Mouse (Mus musculus): ENCODE measurements around the gene Gadd45gip1.

The Gadd45gip1 gene

DNA sequence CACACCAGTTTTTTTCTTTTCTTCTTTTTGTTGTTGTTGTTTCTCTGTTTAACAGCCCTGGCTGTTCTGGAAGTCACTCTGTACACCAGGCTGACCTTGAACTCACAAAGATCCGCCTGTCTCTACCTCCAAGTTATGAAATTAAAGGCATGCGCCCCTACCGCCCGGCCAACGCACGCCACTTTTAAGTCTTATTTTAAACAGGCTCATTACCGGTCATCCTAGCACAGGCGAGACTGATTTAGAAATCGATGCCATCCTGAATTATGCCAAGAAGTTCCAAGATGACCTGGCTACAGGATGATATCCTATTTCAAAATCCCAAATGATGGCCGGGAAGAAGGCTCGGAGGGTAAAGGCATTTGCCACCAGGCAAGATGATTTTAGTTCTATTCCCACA, at the start of gene Gadd45gip1:
Gene Gadd45gip1 (plus strand): TSS at position 33 of the 400 bp plus-strand sequence.
- DNase-seq: no peak

DNA sequence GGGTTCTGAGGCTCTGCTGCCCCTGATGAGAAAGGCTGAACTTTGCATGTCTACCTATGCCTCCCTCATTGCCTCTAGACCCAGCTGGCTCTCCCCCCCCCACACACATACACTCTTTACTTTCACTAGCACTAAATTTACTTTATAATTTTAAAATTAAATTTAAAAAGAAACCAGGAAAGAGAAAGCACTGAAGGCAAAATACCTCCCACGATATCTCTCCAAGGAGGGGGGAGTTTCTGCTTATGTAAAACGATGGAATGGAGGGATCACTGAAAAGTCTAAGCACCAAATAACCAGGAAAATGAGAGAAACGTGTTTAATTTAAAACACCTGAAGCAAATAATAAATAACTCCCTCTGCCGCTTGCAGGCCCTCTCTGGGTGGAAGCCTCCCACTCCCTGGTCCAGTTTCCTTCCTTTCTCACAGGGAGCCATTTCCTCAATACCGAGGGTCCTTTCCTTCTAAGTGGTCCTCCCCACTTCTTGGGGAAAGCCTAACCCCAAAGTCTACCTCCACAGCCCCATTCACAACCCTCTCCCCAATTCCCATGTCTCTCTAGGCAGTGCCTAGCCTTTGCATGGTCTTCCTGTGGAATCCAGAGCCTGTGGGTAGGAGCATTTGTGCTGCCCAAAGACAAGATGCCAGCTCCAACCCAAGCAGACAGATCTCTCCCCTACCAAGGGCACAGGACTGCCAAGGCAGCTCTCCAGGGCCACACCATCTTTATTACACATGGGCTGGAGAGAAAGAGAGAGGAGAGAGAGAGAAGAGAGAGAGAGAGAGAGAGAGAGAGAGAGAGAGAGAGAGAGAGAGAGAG, 49.4 kb upstream of the Gadd45gip1 start:
- no peak for DNase-seq

DNA sequence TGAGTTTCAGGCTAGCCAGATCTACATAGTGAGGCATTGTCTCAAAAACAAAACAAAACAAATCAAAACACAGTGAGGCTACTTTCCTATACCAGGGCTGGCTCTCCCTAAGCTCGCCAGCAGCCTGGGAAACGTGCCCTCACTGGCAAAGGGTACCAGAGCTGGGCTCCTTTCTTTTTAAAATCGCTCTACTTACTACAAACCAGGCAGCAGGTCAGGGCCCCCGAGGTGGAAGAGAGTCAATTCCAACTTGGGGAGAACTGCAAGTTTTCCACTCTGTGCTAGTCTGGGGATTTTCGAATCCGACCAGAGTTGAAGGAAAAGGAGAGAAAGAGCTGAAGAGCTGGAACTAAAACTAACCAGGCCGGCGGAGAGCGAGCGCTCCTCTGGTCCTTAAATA, 48.6 kb upstream of the Gadd45gip1 start:
- DNase-seq: no peak

DNA sequence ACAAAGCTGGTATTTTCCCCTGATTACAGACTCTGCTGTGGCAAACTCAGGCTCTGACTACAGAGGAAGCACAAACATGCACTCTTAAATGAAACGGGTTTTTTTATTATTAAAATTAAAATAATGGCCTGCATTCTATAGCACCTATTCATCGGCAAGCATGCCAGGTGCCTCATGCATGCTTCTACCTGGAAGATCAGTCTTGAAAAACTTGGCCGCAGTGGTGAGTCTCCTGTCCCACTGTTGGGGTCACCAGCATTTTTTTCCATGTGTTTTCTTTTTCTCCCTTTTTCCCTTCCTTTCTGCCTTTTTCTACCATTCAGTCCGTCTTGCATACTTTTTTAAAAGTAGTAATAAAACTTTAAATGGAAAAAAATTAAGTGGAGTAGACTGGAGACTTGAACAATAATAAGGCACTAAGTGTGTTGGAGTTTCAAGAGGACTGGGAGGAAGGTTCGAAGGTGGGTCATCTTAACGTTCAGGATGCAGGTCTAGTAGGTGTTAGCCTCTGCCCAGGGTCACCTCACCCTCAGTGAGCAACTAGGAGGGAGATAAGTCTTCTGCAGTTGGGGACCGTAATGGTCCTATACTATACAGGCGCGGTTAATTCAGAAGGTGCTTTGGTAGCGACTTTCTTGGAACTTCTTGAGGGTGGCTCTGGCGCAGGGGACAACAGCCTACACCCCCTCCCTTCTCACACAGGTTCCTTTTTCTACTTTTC, 48.0 kb upstream of the Gadd45gip1 start:
- no peak for DNase-seq

DNA sequence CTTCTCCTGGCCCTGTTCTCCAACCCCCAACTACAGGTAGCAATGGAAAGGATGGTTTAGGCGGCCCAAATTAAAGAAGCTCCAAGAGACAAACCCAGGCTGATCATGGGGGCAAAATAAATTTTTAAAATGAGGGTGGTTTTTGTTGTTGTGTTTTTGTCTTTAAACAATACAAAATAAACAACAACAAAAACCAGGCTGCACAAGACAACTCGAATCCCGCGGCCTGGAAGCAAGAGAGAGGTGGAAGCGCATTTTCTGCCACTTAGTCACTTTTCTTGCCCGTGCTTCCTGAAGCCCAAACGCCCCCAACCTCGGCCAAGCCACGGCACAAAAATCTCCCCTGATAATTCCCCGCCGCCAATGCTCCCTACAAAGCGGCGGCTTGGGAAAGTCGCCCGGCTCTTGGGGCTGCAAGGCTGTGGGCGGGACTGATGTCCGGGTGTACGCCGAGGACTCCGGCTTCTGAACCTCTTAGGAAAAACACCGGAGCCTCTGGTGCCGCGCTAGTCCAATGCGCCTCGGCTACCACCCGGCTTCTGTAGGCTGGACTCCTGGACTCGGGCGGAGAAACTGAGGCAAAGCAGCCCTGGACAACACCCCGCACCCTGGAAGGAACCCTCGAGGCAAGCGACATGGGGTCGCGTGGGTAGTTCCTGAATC, 47.3 kb upstream of the Gadd45gip1 start:
- DNase-seq: peak; percentile 73

DNA sequence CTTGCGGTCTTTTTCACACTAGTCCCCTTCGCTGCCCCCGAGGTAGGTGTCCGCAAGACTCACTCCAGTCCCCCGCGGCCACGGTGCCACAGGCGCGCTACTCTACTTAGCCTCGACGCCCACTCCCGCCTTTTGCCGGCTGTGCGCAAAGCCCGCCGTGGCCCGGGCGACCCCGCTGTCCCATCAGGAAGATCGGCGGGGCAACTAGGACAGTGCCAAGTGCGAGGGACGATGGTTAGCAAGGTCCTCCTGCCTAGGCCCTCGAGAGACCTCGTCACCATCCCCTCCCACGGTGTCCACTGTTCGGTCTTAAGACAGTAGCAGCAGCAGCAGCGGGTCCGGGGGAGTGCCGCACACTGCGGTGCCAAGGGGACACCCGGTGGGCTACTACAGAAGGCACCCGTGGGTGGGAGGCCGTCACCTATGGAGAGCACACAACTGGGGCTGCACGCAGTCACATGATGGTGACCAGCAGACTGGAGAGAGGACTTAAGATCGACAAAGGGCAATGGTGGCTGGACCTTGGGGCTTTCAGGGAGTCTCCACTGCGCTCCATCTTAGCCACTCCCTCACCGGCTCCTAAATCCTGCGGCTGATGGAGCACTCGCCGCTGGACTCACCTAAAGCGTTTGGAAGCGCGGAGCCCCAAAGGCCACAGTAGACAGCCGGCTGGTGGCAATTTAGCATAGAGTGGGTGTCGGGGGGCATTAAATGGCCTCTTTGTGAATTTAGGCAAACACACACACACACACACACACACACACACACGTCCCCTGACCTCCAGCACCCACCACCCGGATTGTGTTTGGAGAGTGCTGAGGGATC, 46.4 kb upstream of the Gadd45gip1 start:
- peak; percentile 38 for DNase-seq

DNA sequence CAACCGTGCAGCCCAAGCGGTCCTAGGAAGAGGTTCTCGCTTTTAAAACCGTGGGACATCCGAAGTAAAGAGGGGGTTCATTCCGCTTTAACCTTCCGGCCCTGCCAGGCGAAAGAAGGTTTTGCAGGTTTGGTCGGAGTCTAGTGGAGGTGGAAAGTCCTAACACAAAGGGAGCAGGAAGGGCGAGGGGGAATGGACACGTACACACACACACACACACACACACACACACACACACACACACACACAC, 45.9 kb upstream of the Gadd45gip1 start:
- no peak for DNase-seq

DNA sequence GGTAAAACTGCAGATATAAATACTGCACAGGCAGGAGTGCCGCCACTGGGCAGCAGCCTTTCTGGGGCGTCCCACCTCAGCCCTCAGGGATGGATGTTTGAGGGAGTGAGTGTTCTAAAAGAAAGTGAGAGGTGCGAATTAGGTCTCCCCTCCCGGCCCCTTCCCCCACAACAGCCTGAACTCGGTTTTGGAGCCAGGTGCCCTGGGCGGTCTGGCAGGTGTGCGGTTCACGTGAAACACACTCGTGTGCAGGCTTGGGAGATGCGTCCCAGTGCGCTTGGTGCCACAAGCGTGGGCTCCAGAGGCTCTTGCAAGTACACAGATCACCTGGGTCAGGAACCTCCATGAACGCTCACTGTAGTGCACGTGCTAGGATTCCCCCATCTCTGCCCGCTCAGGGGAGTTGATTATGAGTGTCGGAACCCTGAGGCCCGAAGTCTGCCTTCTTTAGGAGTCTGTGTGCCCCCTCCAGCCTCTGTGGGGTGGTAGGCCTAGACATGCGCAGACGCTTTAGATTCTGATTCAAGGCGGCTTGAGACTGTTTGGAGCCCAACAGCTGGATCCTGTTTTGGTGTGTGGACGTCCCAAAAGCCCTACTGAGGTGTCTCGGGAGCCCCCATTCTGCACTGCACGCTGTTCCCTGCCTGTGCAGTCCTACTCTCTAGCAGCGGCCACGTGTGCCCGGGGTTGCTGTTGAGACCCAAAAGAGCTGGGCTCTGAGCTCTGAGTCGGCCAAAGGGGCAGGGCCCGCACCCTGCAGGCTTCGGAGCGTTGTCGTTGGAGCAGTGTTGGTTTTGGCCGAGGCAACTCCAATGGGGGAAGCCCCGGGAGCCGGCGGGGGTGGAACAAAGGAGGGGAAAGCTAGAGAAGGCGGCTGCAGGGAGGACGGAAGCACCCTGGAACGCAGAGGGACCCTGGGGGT, 45.3 kb upstream of the Gadd45gip1 start:
- DNase-seq: peak; percentile 81

DNA sequence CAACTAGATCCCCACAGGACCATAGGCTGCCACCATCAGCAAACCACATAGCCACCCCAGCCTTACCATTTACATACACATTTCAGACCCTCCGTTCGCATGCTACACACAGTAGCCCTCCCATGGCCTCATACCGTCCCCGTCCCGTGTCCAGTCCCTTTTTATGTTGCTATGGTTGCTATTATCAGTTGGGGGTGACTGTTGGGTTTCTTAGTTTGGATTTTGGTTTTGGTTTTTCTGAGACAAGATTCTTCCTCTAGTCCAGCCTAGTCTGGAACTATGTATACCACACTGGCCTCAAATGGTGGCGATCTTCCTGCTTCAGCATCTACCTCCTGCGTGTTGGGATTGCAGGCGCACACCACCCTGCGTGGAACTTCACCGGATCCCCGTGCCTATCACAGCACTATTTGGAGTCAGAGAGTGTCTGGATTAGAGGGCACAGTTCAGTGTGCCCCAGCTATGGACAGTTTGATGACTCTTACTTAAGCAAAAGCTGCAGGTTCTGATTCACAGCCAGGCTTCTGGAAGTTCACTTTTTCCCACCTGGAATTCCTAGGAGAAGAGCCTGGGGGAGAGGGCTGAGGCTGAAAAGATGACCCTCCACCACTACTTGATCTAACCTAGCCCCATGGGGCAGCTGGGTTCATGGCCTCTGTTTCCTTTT, 44.4 kb upstream of the Gadd45gip1 start:
- DNase-seq: no peak

DNA sequence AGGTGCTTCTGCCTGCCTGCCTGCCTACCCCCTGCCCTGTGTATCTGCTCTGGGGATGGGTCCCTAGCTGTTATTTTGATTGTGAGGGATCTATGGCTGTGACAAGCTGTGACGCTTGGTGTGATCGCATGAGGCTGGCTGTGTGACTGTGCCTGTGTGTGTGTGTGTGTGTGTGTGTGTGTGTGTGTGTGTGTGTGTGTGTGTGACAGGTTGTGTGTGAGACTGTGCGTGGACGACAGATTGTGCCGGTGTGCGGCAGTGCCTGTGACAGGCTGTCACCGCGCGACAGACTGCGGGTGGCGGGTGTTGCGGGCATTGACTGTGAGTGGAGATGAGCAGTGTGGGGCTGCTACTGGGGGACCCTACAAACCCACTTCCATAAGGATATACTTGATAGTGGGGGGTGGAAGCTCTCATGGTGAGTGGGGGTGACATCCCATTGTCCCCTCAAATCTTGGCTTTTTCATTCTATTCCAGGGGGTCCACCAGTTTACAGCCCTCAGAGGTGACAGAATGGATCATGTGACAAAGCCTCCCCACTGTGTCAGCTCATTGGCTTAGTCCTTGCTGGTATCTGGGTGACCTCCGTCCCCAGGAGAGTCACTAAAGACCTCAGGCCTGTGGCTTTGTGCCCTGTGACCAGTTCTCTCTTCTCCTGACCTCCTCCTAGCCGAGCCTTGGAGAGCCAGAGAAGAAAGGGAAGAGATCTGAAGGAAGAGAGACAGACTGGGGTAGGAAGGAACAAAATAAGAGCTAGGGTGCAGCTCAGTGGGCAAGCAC, 43.6 kb upstream of the Gadd45gip1 start:
- no peak for DNase-seq

DNA sequence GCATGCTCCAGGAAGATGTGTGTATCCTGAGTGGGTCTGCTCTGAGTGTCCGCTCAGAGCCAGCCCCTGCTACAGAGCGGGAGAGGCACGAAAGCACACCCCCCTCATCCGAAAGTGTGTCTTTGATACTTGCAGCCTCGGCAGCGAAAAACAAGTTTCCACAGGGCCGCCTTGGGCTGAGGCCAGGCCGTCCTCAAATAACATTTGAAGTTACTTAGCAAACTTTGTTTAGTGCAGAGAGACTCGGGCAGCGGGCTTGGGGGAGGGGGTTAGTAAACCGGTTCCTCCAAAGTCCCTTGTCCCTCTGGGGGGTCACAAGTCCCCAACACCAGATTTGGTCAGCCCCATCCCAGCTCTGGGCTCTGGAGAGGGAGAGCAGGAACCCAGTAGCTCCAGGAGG, 42.4 kb upstream of the Gadd45gip1 start:
- DNase-seq: peak; percentile 88

DNA sequence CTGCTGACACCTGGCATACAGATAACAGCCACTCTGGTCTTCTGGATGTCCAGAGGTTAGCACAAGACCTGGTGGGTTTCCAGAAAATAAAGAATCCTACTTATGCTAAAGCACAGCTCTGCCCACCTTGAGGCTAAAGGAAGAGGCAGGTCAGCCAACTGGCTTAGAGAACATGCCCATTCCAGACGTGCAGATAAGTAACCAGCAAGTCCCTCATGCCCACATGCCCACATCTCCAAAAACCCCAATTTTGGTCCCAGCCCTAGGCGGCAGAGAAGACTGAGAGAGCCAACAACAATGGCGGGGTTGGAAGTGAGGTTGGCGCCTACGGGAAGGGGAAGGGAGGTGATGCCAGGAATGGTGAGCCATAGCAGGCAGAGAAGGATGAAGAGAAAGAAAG, 42.0 kb upstream of the Gadd45gip1 start:
- DNase-seq: no peak

DNA sequence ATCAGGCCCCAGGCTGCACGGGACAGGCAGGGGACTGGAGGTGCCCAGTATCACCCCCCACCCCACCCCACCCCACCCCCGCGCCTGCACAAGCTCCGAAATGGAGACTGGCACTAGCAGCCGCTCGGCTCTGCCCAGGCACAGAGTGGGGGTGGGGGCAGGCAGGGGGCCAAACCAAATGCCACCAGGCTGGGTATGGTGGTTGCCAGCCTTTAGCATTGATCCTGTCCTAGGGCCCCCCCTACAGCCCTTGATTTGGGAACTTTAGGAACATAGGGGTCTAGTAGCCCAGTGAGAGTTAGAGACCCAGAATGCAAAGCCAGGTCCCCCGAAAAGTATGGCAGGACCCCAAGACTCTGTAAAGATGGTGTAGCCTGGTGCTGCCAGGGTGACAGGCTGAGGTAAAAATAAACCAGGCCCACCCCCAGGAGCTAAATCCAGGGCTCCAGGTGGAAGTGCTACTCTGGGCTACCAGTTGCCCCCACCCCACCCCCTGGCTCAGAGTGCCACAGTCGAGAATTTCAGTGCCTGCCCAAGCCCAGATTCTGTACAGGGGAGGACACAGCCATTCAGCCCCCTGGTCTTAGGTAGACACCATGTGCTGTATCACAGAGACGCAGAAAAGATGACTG, 41.4 kb upstream of the Gadd45gip1 start:
- DNase-seq: no peak

DNA sequence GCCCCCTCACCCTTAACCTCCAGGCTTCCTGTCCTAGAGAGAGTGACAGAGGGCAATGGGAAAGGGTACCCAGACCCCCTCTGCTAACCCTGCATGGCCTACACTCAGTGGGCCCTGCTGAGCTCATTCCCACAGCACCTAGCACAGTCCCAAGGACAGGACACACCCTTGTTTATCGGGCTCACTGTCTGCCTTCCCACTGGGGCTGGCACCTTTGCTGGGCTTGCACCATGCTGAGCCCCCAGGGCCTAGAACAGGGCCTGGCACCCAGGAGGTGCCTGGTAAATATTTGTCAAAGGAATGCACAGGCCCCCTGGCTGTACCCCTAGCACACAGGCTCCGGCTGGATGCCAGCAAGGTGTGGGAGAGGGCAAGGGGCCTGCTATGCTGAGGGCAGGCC, 40.8 kb upstream of the Gadd45gip1 start:
- DNase-seq: no peak

DNA sequence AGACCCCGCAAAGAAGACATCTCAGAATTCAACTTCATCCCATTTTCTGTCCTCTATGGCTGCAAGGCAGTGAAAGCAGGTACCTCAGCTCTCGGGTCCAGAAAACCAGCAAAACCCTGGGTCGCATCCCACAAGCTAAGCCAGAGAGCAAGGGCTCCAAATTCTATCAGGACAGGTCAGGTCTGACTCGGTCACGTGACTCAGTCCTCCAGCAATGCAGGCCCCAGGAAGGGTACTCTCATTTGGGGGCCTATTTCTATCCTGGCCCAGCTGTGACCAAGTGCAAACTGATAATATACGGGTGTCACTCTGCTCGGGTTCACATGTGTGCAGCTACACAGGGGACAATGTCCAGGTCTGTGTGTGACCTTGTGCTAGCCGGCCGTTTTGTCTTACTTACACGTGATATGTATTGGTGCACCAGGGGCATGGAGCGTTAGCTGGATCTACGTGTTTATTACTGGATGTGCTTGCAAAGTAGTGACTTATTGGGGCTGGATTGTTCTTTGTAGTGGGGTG, 38.8 kb upstream of the Gadd45gip1 start:
- no peak for DNase-seq

DNA sequence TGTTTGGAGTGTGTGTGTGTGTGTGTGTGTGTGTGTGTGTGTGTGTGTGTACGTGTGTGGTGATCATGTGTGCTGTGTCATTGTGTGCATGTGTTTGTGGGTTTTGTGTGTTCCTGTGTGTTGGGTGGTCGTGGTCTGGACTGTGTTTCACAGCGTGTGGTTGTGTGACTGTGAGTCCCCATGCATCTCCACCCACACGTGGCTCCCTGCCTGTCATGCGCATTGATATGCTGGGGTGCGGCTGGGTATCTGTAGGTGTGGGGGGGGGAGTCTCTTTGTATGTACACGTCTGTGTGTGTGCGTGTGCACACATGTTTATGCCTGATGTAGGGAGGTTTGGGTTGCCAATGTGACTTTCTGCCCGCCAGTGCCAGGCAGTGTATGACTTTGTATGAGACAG, 38.2 kb upstream of the Gadd45gip1 start:
- DNase-seq: no peak

DNA sequence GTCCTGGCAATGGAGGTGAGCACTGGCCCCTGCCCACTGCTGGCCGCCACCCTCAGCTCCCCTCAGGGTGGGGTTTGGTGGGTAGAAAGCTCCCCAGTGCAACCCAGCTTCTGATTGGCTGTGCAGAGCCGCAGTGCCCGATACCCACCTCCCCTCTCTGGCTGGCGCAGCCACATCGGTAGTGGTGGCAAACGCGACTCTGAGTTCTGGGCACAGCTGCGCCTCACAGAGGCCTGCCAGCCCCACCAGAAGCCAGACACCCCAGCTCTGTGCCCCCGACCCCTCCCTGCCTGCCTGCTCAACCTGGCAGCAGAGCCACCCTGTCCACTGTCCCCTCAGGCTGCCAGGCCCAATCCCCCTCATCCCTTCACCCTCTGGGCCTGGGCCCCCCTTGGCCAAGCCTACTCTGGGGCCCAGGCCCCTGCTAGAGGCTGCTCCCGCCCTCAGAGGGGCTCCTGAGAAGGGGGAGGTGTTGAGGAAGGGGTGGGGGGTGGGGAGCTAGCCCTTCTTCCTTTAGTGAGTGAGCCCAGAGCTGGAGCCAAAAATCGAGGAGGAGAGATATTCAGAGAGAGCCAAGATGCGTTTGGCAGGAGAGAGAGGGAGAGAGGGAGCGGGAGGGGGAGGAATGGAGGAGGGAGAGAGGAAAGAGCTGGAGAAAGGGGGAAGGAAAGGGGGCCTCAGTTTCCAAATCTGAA, 37.4 kb upstream of the Gadd45gip1 start:
- peak; percentile 66 for DNase-seq

DNA sequence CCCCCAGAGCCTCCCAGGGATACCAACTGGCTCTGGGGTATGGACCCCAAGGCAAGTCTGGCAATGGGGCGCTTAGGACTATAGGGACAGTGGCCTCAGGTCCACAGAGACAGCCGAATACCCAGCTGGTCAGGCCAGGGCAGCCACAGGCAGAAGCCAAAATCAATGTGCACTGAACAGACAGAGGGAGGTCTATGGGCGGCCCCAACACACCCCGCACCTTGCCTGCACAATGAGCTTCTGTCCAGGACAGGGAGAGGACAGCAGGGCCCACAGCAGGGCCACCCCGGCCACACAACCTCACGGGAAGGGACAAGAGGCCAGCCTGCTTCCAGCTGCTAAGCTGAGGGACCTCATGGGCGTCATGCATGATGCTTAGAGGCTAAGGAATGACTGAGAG, 36.8 kb upstream of the Gadd45gip1 start:
- peak; percentile 49 for DNase-seq

DNA sequence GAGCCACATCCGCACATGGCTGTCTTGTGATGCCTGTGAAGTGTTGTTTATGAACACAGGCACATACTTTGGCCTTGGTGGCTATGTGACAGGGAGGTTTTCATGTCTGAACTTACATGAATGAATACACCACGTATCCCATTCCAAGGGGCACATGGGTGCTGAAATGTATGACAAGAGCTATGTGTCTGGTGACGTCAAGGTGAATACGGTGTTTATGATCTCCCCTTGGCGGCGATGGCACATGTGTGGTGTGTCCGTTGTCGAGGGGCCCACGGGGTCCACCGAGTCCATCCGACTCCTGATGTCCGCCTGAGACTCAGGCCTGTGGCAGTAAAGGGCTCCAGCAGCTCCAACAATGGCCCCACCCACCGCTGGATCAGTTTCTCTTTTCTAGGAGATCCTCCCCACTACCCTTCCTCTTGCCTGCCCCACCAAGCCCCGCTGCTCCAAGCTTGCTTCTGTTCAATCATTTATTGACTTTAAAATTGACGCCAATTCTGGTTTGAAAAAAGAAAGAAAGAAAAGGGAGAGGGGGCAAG, 34.0 kb upstream of the Gadd45gip1 start:
- DNase-seq: peak; percentile 25

Data from kidney, postnatal 10 days (tissue).